Mouse (Mus musculus) intestine, embryonic 16.5 days (tissue): ENCODE measurements around the gene Pus7. TPM values are rescaled to one million over a fixed set of nuclear protein-coding genes. Genes with fewer than 3 reads are reported as not detected.
"Not testable (repeated sequence)": the region's sequence is repeated elsewhere in the genome, so short reads cannot be mapped to it uniquely, and the experiment has no call there.

Source experiments
- ATAC-seq: fragments of 200-750 bp; cut with Nextera tagmentation; 2 replicates; pipeline ENCODE4 v1.8.0; 2017; ENCODE audit warnings: moderate TSS enrichment, moderate library complexity
- H3K27ac ChIP-seq: fragments of 300-500 bp; sonication (generic); 2 replicates; pipeline ENCODE4 v1.5.1; 2014; ENCODE audit warnings: mild to moderate bottlenecking, low read length
- H3K27me3 ChIP-seq: fragments of 300-500 bp; sonication (generic); replicated peaks from 2 replicates; pipeline ENCODE4 v1.6.1; 2014; ENCODE audit warnings: low read length, control low read depth, mixed read lengths; ENCODE audit not compliant: control insufficient read depth, insufficient read depth
- H3K36me3 ChIP-seq: fragments of 300-500 bp; sonication (generic); 2 replicates; pipeline ENCODE4 v1.6.1; 2014; ENCODE audit warnings: low read length, control low read depth; ENCODE audit not compliant: control insufficient read depth, insufficient read depth
- H3K4me1 ChIP-seq: fragments of 300-500 bp; sonication (generic); 2 replicates; pipeline ENCODE4 v1.6.1; 2014; ENCODE audit warnings: low read length, control low read depth, mixed read lengths; ENCODE audit not compliant: control insufficient read depth, insufficient read depth
- H3K4me2 ChIP-seq: fragments of 300-500 bp; sonication (generic); 2 replicates; pipeline ENCODE4 v1.6.1; 2014; ENCODE audit warnings: low read depth, low read length, control low read depth
- H3K4me3 ChIP-seq: fragments of 300-500 bp; sonication (generic); 2 replicates; pipeline ENCODE4 v1.5.1; 2014; ENCODE audit warnings: mild to moderate bottlenecking, low read length
- H3K9ac ChIP-seq: fragments of 300-500 bp; sonication (generic); 2 replicates; pipeline ENCODE4 v1.6.1; 2014; ENCODE audit warnings: low read depth, low read length
- H3K9me3 ChIP-seq: fragments of 300-500 bp; sonication (generic); 2 replicates; pipeline ENCODE4 v1.6.1; 2016; ENCODE audit warnings: low read length, control low read depth; ENCODE audit not compliant: control insufficient read depth
- WGBS: fragments of 180-500 bp; shearing (Covaris S2); extraction: QIAGEN DNeasy Blood & Tissue Kit; methylation state at CpG from one replicate; pipeline ENCODE4 v1.1.7; 2014; 5-methylcytosine and 5-hydroxymethylcytosine counted together
- polyA plus RNA-seq: library from polyadenylated mRNA; unstranded; fragments of >200 nt; fragmentation: Nextera tagmentation; extraction: Ambion mirVana; gene quantifications from 2 replicates; pipeline ENCODE4 v1.2.1, GENCODE M21; 2015

Gene Pus7
- polyA plus RNA-seq, 1 experiment from 2014 or later, result 29.6 TPM

- ATAC-seq, result no peak
Measured at GRCm38 (mm10) chr5:23718182-23718534, 65.4 kb downstream of the Pus7 start.

DNA sequence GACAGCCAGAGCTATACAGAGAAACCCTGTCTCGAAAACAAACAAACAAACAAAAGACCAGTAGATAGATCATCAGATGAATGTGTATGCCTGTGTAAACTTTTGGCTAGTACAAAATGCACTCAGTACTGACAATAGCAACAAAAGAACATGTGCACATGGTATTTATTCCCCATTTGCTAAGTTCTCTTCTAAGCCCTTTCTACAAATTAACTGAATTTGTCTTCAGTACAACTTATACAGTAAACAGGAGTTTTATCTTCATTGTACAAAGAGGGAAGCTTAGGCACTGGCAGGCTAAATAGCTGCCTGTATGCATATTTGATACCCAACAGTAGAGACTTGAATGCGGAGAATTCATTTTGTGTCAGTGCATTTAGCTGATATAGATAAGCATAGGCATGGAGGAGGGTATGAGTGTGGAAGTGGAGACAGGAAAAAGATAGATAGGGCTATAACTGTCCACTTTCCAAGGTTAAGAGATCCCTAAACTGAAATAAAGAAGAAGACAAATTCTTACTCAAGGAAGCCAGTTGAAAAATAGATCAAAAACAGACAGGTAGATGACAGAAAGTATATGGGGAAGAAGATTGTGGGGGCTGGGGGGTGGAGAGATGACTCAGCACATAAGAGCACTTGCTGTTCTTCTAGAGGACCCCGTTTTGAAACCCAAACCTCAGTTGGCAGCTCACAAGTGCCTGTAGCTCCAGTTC lies 65.9 kb downstream of the Pus7 start:
- H3K27me3 ChIP-seq, result no peaks in the 10 kb centered on the region
- H3K27ac ChIP-seq, result no peak overlapping the region
- no peak overlapping the region for H3K9ac ChIP-seq
- ATAC-seq, result no peak
- H3K4me1 ChIP-seq, result no peaks in the 10 kb centered on the region
- H3K4me3 ChIP-seq, result no peak overlapping the region
- 85% methylated on average over 3 of the region's 3 CpGs for WGBS
- no peaks in the 10 kb centered on the region for H3K36me3 ChIP-seq
- no peak overlapping the region for H3K4me2 ChIP-seq
- H3K9me3 ChIP-seq, result no peaks in the 10 kb centered on the region

More at GRCm38 (mm10) chr5:23718182-23718534, 65.4 kb downstream of the Pus7 start:
- no peak overlapping the region for H3K9ac ChIP-seq
- H3K27me3 ChIP-seq, result no peaks in the 10 kb centered on the region
- no peak overlapping the region for H3K4me3 ChIP-seq
- no peak overlapping the region for H3K4me2 ChIP-seq
- H3K36me3 ChIP-seq, result no peaks in the 10 kb centered on the region
- H3K4me1 ChIP-seq, result no peaks in the 10 kb centered on the region
- WGBS, result 79% methylated on average over 1 of the region's 1 CpGs
- H3K27ac ChIP-seq, result no peak overlapping the region
- no peaks in the 10 kb centered on the region for H3K9me3 ChIP-seq

- Histone ChIP-seq H3K27me3 (no peaks in the 10 kb centered on the region), H3K4me1 (no peaks in the 10 kb centered on the region), H3K36me3 (peaks cover 14% of the 10 kb centered on the region), H3K9me3 (peaks cover 7% of the 10 kb centered on the region; the same call in 1 of the 2 replicates), H3K9ac (no peak overlapping the region), H3K27ac (no peak overlapping the region), H3K4me3 (no peak overlapping the region), H3K4me2 (no peak overlapping the region)
- no peak for ATAC-seq
- 88% methylated on average over 8 of the region's 8 CpGs for WGBS
Measured at GRCm38 (mm10) chr5:23713401-23714335, 69.8 kb downstream of the Pus7 start.

DNA sequence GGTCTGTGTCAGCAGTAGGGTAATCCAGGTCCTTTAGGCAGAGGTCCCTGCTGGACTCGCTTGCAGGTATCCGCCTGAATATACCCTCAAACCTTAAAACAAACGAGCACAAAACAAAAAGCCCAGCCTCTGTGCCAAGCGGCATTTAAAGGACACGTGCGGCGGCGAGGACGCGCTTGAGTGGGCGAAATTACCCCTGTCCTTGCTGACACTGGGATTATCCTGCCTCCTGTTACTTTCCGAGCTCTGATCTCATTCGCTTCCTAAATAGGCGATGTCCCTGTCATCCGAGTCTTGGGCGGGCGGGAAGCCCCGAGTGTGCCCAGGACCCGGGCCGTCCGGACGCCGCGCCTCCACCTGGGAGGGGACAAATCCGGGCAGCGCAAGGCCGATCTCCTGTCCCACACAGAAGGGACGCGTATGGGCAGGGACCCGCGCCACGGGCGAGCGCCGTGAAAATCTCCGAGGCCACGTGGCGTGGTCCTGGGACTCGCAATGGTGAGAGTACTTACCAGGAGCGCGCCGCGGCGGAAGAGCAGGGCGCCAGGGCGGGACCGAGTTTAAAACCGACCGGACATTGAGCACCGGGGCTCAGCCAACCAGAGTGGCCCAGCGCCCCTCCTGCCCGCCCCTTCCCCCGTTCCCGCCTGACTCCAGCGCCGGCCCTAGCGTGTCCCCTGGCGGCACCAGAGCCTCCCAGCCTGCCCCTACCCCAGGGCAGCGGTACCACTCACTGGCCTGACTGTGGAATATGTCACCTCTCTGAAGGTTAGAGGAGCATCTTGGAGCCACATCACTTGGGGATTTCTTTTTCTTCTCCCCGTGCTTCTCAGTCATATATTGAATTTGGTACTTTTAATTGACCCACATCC lies 71.1 kb downstream of the Pus7 start:
- Histone ChIP-seq H3K27ac (peak overlapping the region; percentile 70), H3K4me2 (peak overlapping the region; percentile 65), H3K27me3 (no peaks in the 10 kb centered on the region), H3K36me3 (peaks cover 19% of the 10 kb centered on the region), H3K9ac (peak overlapping the region; percentile 83), H3K4me1 (no peaks in the 10 kb centered on the region), H3K9me3 (peaks cover 11% of the 10 kb centered on the region), H3K4me3 (peak overlapping the region; percentile 77)
- peak; percentile 99 for ATAC-seq
- 6% methylated on average over 60 of the region's 60 CpGs for WGBS

DNA sequence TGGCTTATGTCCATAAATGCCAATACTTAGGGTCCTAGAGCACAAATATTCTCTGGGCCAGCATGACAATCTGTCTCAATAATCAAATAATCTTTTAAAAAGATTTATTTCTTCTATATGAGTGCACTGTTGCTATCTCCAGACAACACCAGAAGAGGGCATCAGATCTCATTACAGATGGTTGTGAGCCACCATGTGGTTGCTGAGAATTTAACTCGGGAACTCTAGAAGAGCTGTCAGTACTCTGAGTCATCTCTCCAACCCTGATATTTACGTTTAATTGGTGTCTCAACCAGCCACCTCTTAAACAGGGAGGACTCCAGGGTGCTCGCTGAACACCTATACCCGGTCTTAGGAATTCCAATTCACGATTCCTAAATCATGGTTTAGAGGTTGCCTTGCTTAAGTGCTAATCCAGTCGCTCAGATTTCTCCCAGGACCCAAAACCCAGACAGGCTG lies 71.8 kb downstream of the Pus7 start:
- 46% methylated on average over 6 of the region's 6 CpGs for WGBS
- not testable (repeated sequence) for ATAC-seq, H3K27me3 ChIP-seq, H3K4me1 ChIP-seq
- Histone ChIP-seq H3K27ac (peak overlapping the region; percentile 70; the same call in 1 of the 2 replicates), H3K36me3 (peaks cover 26% of the 10 kb centered on the region), H3K9me3 (peaks cover 14% of the 10 kb centered on the region), H3K9ac (peak overlapping the region; percentile 83), H3K4me2 (peak overlapping the region; percentile 65), H3K4me3 (peak overlapping the region; percentile 77)

GRCm38 (mm10) chr5:23711244-23711643 lies 72.3 kb downstream of the Pus7 start:
- Histone ChIP-seq H3K4me1 (no peaks in the 10 kb centered on the region), H3K27me3 (no peaks in the 10 kb centered on the region), H3K4me3 (no peak overlapping the region), H3K4me2 (no peak overlapping the region), H3K27ac (no peak overlapping the region), H3K36me3 (peaks cover 28% of the 10 kb centered on the region), H3K9me3 (peaks cover 14% of the 10 kb centered on the region), H3K9ac (no peak overlapping the region)
- 94% methylated on average over 4 of the region's 4 CpGs for WGBS
- no peak for ATAC-seq

GRCm38 (mm10) chr5:23709661-23710060 lies 73.8 kb downstream of the Pus7 start:
- Histone ChIP-seq H3K9me3 (peaks cover 15% of the 10 kb centered on the region), H3K27me3 (no peaks in the 10 kb centered on the region), H3K9ac (no peak overlapping the region), H3K36me3 (peaks cover 28% of the 10 kb centered on the region), H3K4me3 (no peak overlapping the region), H3K4me1 (no peaks in the 10 kb centered on the region), H3K4me2 (no peak overlapping the region), H3K27ac (no peak overlapping the region)
- ATAC-seq, result no peak
- 95% methylated on average over 1 of the region's 1 CpGs for WGBS

DNA sequence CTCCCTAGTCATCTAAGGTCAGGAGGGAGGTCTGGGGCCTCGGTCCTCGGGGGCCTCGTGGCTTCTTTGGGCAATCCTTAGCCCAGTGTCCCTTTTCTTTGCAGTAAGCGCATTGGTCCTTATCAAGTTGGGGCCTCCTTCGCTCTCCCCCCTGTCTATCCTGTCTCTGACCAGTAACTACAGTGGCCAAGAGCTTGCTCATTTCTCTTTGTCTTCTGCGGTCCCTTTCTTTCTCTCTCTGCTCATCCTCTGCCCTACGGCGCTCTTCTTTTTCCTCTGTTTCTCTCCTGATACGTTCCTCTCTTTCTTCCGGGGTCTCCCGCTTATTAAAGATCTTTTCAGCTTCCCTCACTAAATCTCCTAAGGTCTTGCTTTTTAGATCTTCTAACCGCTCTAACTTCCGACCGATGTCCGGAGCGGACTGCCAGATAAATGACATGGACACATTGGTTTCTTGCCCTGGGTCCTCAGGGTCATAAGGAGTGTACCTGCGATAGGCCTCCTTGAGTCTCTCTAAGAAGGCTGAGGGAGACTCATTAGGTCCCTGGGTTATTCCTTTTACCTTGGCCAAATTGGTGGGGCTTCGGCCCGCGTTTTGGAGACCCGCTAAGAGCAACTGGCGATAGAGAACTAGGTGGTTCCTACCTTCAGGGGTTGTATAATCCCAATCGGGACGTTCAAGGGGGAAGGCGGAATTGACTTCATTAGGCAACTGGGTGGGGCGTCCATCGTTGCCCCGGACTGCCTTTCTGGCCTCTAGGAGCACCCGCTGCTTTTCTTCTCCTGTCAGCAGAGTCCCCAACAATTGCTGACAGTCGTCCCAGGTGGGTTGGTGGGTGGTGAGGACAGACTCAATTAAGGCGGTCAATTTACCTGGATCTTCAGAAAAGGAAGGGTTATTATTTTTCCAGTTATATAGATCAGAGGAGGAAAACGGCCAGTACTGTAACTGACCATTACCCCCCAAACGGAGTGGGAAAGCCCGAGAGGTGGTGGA lies 76.6 kb downstream of the Pus7 start:
- ATAC-seq, H3K4me1 ChIP-seq, H3K27me3 ChIP-seq, H3K9ac ChIP-seq, H3K4me3 ChIP-seq, H3K4me2 ChIP-seq, H3K27ac ChIP-seq: not testable (repeated sequence)
- H3K36me3 ChIP-seq, result peaks cover 50% of the 10 kb centered on the region
- peaks cover 28% of the 10 kb centered on the region for H3K9me3 ChIP-seq
- 97% methylated on average over 29 of the region's 34 CpGs for WGBS
